Mouse (Mus musculus) C2C12 (cell line): Measurements from ENCODE around the gene AI467606.

ENCODE experiments used
- CTCF ChIP-seq: IDR thresholded peaks from one replicate; pipeline ENCODE4 v1.5.1; 2011; ENCODE audit not compliant: control insufficient read depth, insufficient read depth, insufficient read length
- USF1 ChIP-seq: IDR thresholded peaks from one replicate; pipeline ENCODE4 v1.6.1; 2011; ENCODE audit warnings: low read depth, mild to moderate bottlenecking, control low read depth, moderate library complexity

DNA sequence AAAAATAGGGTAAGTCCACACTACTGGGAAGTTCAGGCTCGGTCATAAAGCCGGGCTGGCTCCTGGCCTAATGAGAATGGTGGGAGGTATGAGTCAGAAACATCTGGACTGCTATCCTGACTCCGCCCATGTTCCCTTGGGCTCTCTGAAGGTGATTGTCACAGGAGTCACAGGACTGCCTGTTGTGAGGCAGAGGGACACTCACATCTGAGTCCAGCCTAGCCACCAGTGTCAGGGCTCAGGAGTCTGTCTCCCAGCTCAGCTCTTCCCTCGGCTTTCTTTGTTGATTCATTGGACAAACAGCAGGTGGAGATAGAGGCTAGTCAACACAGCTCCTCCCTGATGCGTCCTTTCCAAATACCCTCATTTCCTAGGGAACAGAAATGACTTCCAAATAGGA, 26.8 kb downstream of the AI467606 start:
- TF ChIP-seq USF1 (no peak), CTCF (no peak)
